Mouse (Mus musculus): Measurements from ENCODE around the gene Timm22. TPM values are rescaled to one million over a fixed set of nuclear protein-coding genes. Genes with fewer than 3 reads are reported as not detected.

Timm22 gene
- total RNA-seq, 1 experiment from 2014 or later, result 10.2 TPM

- ATAC-seq (replicated peaks in 1 of 2; ENCODE audit: insufficient read depth in 1 of 2, low FRiP score in 2 of 2, low TSS enrichment in 1 of 2, low read depth in 1 of 2, poor library complexity in 2 of 2, severe bottlenecking in 2 of 2), result no peak
These were observed 9.2 kb downstream of the Timm22 start for GRCm38 (mm10) chr11:76415985-76416384.

GRCm38 (mm10) chr11:76418423-76418822 lies 11.7 kb downstream of the Timm22 start:
- ATAC-seq (replicated peaks in 1 of 2; ENCODE audit: insufficient read depth in 1 of 2, low FRiP score in 2 of 2, low TSS enrichment in 1 of 2, low read depth in 1 of 2, poor library complexity in 2 of 2, severe bottlenecking in 2 of 2), result no peak

- ATAC-seq (replicated peaks in 1 of 2; ENCODE audit: insufficient read depth in 1 of 2, low FRiP score in 2 of 2, low TSS enrichment in 1 of 2, low read depth in 1 of 2, poor library complexity in 2 of 2, severe bottlenecking in 2 of 2), result no peak
These were observed 12.4 kb downstream of the Timm22 start for GRCm38 (mm10) chr11:76419179-76419578.

- ATAC-seq (replicated peaks in 1 of 2; ENCODE audit: insufficient read depth in 1 of 2, low FRiP score in 2 of 2, low TSS enrichment in 1 of 2, low read depth in 1 of 2, poor library complexity in 2 of 2, severe bottlenecking in 2 of 2), result no peak
These were observed 14.1 kb downstream of the Timm22 start for GRCm38 (mm10) chr11:76420896-76421295.

GRCm38 (mm10) chr11:76425749-76426148 lies 19.0 kb downstream of the Timm22 start:
- ATAC-seq (replicated peaks in 1 of 2; ENCODE audit: insufficient read depth in 1 of 2, low FRiP score in 2 of 2, low TSS enrichment in 1 of 2, low read depth in 1 of 2, poor library complexity in 2 of 2, severe bottlenecking in 2 of 2), result no peak

GRCm38 (mm10) chr11:76427781-76428180 lies 21.0 kb downstream of the Timm22 start:
- ATAC-seq (replicated peaks in 1 of 2; ENCODE audit: insufficient read depth in 1 of 2, low FRiP score in 2 of 2, low TSS enrichment in 1 of 2, low read depth in 1 of 2, poor library complexity in 2 of 2, severe bottlenecking in 2 of 2), result no peak

GRCm38 (mm10) chr11:76429046-76429445 lies 22.3 kb downstream of the Timm22 start:
- peak in 1 of 2 experiments; percentile 27; a peak in 1 of 4 replicates for ATAC-seq (replicated peaks in 1 of 2; ENCODE audit: insufficient read depth in 1 of 2, low FRiP score in 2 of 2, low TSS enrichment in 1 of 2, low read depth in 1 of 2, poor library complexity in 2 of 2, severe bottlenecking in 2 of 2)

GRCm38 (mm10) chr11:76429556-76429955 lies 22.8 kb downstream of the Timm22 start:
- no peak for ATAC-seq (replicated peaks in 1 of 2; ENCODE audit: insufficient read depth in 1 of 2, low FRiP score in 2 of 2, low TSS enrichment in 1 of 2, low read depth in 1 of 2, poor library complexity in 2 of 2, severe bottlenecking in 2 of 2)

- no peak for ATAC-seq (replicated peaks in 1 of 2; ENCODE audit: insufficient read depth in 1 of 2, low FRiP score in 2 of 2, low TSS enrichment in 1 of 2, low read depth in 1 of 2, poor library complexity in 2 of 2, severe bottlenecking in 2 of 2)
These were observed 23.3 kb downstream of the Timm22 start for GRCm38 (mm10) chr11:76429966-76430631.

- no peak for ATAC-seq (replicated peaks in 1 of 2; ENCODE audit: insufficient read depth in 1 of 2, low FRiP score in 2 of 2, low TSS enrichment in 1 of 2, low read depth in 1 of 2, poor library complexity in 2 of 2, severe bottlenecking in 2 of 2)
These were observed 29.3 kb downstream of the Timm22 start for GRCm38 (mm10) chr11:76436009-76436408.

- ATAC-seq (replicated peaks in 1 of 2; ENCODE audit: insufficient read depth in 1 of 2, low FRiP score in 2 of 2, low TSS enrichment in 1 of 2, low read depth in 1 of 2, poor library complexity in 2 of 2, severe bottlenecking in 2 of 2), result no peak
These were observed 30.2 kb downstream of the Timm22 start for GRCm38 (mm10) chr11:76436864-76437437.

- ATAC-seq (replicated peaks in 1 of 2; ENCODE audit: insufficient read depth in 1 of 2, low FRiP score in 2 of 2, low TSS enrichment in 1 of 2, low read depth in 1 of 2, poor library complexity in 2 of 2, severe bottlenecking in 2 of 2), result no peak
These were observed 32.9 kb downstream of the Timm22 start for GRCm38 (mm10) chr11:76439666-76440065.

- no peak for ATAC-seq (replicated peaks in 1 of 2; ENCODE audit: insufficient read depth in 1 of 2, low FRiP score in 2 of 2, low TSS enrichment in 1 of 2, low read depth in 1 of 2, poor library complexity in 2 of 2, severe bottlenecking in 2 of 2)
These were observed 38.7 kb downstream of the Timm22 start for GRCm38 (mm10) chr11:76445459-76445858.

- no peak for ATAC-seq (replicated peaks in 1 of 2; ENCODE audit: insufficient read depth in 1 of 2, low FRiP score in 2 of 2, low TSS enrichment in 1 of 2, low read depth in 1 of 2, poor library complexity in 2 of 2, severe bottlenecking in 2 of 2)
These were observed 39.5 kb downstream of the Timm22 start for GRCm38 (mm10) chr11:76446251-76446650.

GRCm38 (mm10) chr11:76449520-76450201 lies 42.9 kb downstream of the Timm22 start:
- ATAC-seq (replicated peaks in 1 of 2; ENCODE audit: insufficient read depth in 1 of 2, low FRiP score in 2 of 2, low TSS enrichment in 1 of 2, low read depth in 1 of 2, poor library complexity in 2 of 2, severe bottlenecking in 2 of 2), result no peak

GRCm38 (mm10) chr11:76450202-76450561 lies 43.4 kb downstream of the Timm22 start:
- ATAC-seq (replicated peaks in 1 of 2; ENCODE audit: insufficient read depth in 1 of 2, low FRiP score in 2 of 2, low TSS enrichment in 1 of 2, low read depth in 1 of 2, poor library complexity in 2 of 2, severe bottlenecking in 2 of 2), result no peak

GRCm38 (mm10) chr11:76454492-76454891 lies 47.7 kb downstream of the Timm22 start:
- peak; percentile 49 to 63; a peak in 3 of 4 replicates for ATAC-seq (replicated peaks in 1 of 2; ENCODE audit: insufficient read depth in 1 of 2, low FRiP score in 2 of 2, low TSS enrichment in 1 of 2, low read depth in 1 of 2, poor library complexity in 2 of 2, severe bottlenecking in 2 of 2)

- ATAC-seq (replicated peaks in 1 of 2; ENCODE audit: insufficient read depth in 1 of 2, low FRiP score in 2 of 2, low TSS enrichment in 1 of 2, low read depth in 1 of 2, poor library complexity in 2 of 2, severe bottlenecking in 2 of 2), result peak; percentile 61 to 76
These were observed 49.5 kb downstream of the Timm22 start for GRCm38 (mm10) chr11:76456233-76456632.

Measured in hematopoietic stem cell, adult 5-6 weeks (primary cell).